Mouse (Mus musculus): ENCODE data around the gene Gm5935. TPM values are rescaled to one million over a fixed set of nuclear protein-coding genes. Genes with fewer than 3 reads are reported as not detected.
"Not testable (repeated sequence)": the region's sequence is repeated elsewhere in the genome, so short reads cannot be mapped to it uniquely, and the experiment has no call there.

Gene Gm5935
- polyA plus RNA-seq (2014; fragmentation: Nextera tagmentation; extraction: Ambion mirVana): not detected in 2 replicates

- 83% methylated on average over 5 of the region's 5 CpGs for WGBS
- H3K9me3 ChIP-seq (ENCODE audit: low read depth, low read length); H3K27ac ChIP-seq (ENCODE audit: low read depth); H3K4me3 ChIP-seq (ENCODE audit: low read depth, low read length); H3K4me1 ChIP-seq (ENCODE audit: insufficient read depth); DNase-seq; ATAC-seq (ENCODE audit: insufficient read depth); H3K27me3 ChIP-seq (ENCODE audit: insufficient read depth, low read length); H3K36me3 ChIP-seq (ENCODE audit: insufficient read depth); H3K9ac ChIP-seq; H3K4me2 ChIP-seq: not testable (repeated sequence)
These were observed at the start of gene Gm5935 for GRCm38 (mm10) chrX:24775064-24775463. Gene Gm5935 (minus strand): TSS chrX:24775164.

Other genes with a start within 250 kb of the Gm5935 start
- gene Gm4297, start 200.3 kb downstream of the Gm5935 start, polyA plus RNA-seq (2014; fragmentation: Nextera tagmentation; extraction: Ambion mirVana): not detected in 2 replicates